38 mouse cellular contexts compared by ENCODE assay signal in the genomic region with DNA sequence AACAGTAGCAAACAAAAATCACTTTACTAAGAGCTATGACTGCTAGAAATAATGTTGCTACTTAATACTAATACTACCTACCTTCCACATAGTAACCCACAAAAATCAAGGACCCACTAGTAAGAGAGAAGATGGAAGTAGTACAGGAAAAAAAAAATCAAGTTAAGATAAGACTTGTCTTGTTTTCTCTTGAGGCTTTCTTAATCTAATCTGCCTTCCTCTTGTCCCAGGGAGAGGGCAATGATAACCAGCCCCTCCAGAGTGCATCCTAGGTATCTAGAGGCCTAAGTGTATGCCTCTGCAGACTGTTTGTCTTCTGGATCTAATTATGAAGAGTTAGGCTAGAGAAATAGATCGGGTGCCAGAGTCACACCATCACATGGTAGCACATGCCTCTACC. TPM values are rescaled to one million over a fixed set of nuclear protein-coding genes. Genes with fewer than 3 reads are reported as not detected.
"Had no signal": no experiment of that assay in that cellular context is flagged by ENCODE, and none has a peak within 500 bp of the region (broad histone marks: within the 10 kb centered on the region; RNA-seq: fewer than 3 reads in every experiment).

No protein-coding gene starts in this region.

- H3K36me3 ChIP-seq: midbrain, embryonic 15.5 days had no signal

- H3K4me2 ChIP-seq: limb, embryonic 12.5 days; limb, embryonic 13.5 days; limb, embryonic 15.5 days; liver, embryonic 11.5 days; liver, embryonic 12.5 days; liver, embryonic 13.5 days; liver, embryonic 15.5 days; lung, embryonic 14.5 days; lung, embryonic 15.5 days; midbrain, embryonic 11.5 days; midbrain, embryonic 12.5 days; midbrain, embryonic 13.5 days; midbrain, embryonic 15.5 days; neural tube, embryonic 12.5 days; neural tube, embryonic 13.5 days had no signal

- H3K9ac ChIP-seq: limb, embryonic 12.5 days; limb, embryonic 13.5 days; limb, embryonic 15.5 days; liver, embryonic 12.5 days; liver, embryonic 13.5 days; liver, embryonic 14.5 days; liver, embryonic 15.5 days; liver, postnatal 0 days; lung, embryonic 14.5 days; lung, embryonic 15.5 days; midbrain, embryonic 12.5 days; midbrain, embryonic 13.5 days; midbrain, embryonic 15.5 days; neural tube, embryonic 12.5 days; neural tube, embryonic 13.5 days had no signal

- ATAC-seq: liver, embryonic 12.5 days; liver, postnatal 0 days; lung, postnatal 0 days; midbrain, embryonic 13.5 days; midbrain, embryonic 15.5 days; midbrain, embryonic 16.5 days had no signal

- H3K4me1 ChIP-seq: neural tube, embryonic 12.5 days had no signal

- DNase-seq: left cerebral cortex, postnatal 4 days; liver; liver, embryonic 13.5 days; liver, postnatal 0 days; lung, adult 18-20 months; lung, adult 2 months; lung, embryonic 14.5 days; lung, postnatal 10 days; lung, postnatal 14 days; lung, postnatal 36 days; lung, postnatal 4 days; midbrain, embryonic 14.5 days had no signal

- H3K4me3 ChIP-seq: limb, embryonic 10.5 days; limb, embryonic 12.5 days; limb, embryonic 13.5 days; limb, embryonic 15.5 days; liver, embryonic 12.5 days; liver, embryonic 13.5 days; liver, embryonic 15.5 days; lung, embryonic 15.5 days; megakaryocyte, embryonic 14.5 days; midbrain, embryonic 10.5 days; midbrain, embryonic 12.5 days; midbrain, embryonic 13.5 days; midbrain, embryonic 15.5 days; myocyte; neural tube, embryonic 12.5 days; neural tube, embryonic 13.5 days had no signal

- H3K27ac ChIP-seq: limb, embryonic 10.5 days; limb, embryonic 12.5 days; limb, embryonic 13.5 days; limb, embryonic 15.5 days; liver, embryonic 12.5 days; liver, embryonic 13.5 days; liver, embryonic 14.5 days; liver, embryonic 15.5 days; lung, embryonic 15.5 days; macrophage; midbrain, embryonic 10.5 days; midbrain, embryonic 12.5 days; midbrain, embryonic 13.5 days; midbrain, embryonic 15.5 days; neural tube, embryonic 12.5 days; neural tube, embryonic 13.5 days had no signal

- H3K9me3 ChIP-seq: limb, embryonic 10.5 days; limb, embryonic 12.5 days; limb, embryonic 13.5 days; limb, embryonic 15.5 days; liver, embryonic 12.5 days; liver, embryonic 13.5 days; liver, embryonic 15.5 days; lung, embryonic 15.5 days; megakaryocyte, embryonic 14.5 days; midbrain, embryonic 10.5 days; midbrain, embryonic 12.5 days; midbrain, embryonic 13.5 days; midbrain, embryonic 15.5 days; neural tube, embryonic 12.5 days; neural tube, embryonic 13.5 days had no signal

- H3K27me3 ChIP-seq: limb, embryonic 12.5 days; limb, embryonic 13.5 days; limb, embryonic 15.5 days; liver, embryonic 12.5 days; liver, embryonic 13.5 days; liver, embryonic 15.5 days; lung, embryonic 15.5 days; megakaryocyte, embryonic 14.5 days; midbrain, embryonic 12.5 days; midbrain, embryonic 13.5 days; midbrain, embryonic 15.5 days; neural tube, embryonic 12.5 days; neural tube, embryonic 13.5 days had no signal

RNA-seq across cellular contexts. Expression of a gene that starts 49.2 kb away (rescaled TPM):
- total RNA-seq: megakaryocyte progenitor cell, adult 5-6 weeks; monocyte, adult 5-6 weeks had no signal
- polyA plus RNA-seq: limb, embryonic 10.5 days; limb, embryonic 11.5 days; limb, embryonic 12.5 days; liver, embryonic 11.5 days; liver, embryonic 13.5 days; liver, embryonic 16.5 days; liver, postnatal 0 days; macrophage; midbrain, embryonic 14.5 days; neural tube, embryonic 11.5 days had no signal
